Mouse (Mus musculus) embryo, embryonic 10.5 days (tissue): ENCODE results near the gene Spaca4.

Experiments used
- DNase-seq: peaks from one replicate; pipeline ENCODE4 v3.0.0-alpha.2; 2015; ENCODE audit warnings: low spot score

Gene Spaca4

DNA sequence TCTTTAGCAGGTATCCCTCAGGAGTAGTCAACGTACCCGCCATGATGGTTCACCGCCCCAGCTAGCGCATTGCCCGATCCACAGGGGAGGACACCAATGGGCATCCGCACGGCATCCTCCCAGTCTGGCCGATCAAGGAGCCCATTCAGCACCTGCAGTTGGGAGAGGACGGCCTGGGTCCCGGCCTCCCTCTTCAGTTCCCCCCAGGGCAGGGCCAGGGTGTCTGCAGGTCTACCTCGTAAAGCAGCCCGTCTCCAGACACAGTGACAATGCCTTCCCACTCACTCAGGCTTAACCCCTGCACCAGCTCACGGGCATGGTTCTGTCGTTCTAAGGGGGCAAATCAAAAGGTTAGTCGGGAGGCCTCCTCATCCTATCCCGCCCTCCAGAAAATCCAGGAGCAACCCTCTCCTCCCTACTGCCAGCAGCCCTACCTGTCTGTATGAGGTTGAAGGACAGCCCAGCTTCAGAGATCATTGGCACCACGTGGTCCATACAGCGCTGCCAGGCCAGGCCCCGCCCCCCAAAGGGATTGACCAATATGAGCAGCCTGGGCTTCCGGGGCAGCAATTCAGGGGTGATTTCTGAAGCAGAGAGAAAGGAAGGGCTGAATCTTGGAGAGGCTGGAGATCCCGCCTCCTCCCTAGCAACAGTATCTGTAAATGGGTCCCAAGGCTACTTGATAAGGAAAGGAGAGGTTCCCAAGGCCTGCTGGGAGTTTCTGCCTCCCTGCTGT lies 13.4 kb downstream of the Spaca4 start:
- DNase-seq = no peak

DNA sequence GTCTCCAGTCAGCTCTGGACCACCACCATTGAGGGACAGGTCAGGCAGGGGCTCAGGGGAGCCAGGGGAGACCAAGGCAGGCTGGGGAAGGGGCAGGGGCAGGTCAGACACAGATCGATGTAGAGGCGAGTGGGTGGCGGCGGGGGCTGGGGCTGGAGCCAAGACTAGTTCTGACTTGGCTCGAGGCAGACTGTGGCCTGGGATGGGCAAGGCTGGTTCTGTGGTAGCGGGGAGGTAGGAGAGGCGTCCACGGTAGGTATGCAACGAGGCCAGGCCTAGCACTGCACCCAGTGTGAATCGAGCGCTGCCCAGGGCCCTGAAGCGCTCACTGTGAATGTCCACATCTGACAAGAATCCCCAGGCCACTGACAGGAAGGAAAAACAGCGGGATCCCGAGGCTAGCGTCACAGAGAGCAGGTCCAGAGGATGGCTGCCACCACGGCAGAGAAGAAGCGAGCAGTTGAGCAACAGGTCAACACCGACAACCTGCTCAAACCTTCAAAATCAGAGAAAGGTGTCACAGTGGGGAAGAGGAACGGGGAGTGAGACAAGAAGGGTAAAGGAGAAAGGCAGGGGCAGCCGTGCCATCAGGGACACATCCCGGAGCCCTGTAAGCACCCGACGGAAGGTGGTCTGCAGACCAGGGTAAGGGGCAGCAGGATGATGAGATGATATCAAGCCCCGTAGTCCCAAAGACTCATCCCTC lies 14.1 kb downstream of the Spaca4 start:
- no peak for DNase-seq

DNA sequence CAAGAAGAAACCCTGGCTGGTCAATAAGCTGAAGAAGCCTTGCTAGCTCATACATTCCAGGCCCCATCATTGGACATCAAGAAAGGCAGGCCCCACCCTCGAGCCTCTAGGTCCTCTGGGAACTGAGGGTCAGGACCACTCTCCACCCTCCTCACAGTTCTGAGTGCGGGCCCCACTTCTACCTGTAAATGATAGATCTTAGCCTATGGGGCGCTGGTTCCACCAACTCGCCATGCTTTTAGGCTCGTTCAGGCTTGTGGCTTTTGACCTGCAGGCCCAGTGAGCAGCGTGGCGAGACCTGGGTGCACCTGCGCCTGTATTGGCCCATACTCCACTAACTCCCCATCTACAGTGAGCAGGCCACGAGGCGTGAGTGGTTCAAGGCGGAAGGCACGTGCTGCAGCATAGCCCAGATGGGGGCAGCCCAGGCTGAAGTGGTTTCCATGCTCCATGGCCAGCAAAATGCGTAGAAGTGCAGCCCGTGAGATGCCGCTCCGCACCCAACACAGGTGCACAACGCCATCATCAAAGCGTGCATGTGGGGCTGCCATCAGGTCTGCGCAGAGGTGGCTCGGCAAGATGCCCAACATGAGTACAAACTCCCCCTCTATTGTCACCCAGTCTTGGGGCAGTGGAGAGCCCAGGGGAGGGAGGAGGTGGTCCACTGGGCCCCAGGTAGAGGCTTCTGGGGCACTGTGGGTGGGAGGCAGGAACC lies 15.0 kb downstream of the Spaca4 start:
- DNase-seq = no peak

DNA sequence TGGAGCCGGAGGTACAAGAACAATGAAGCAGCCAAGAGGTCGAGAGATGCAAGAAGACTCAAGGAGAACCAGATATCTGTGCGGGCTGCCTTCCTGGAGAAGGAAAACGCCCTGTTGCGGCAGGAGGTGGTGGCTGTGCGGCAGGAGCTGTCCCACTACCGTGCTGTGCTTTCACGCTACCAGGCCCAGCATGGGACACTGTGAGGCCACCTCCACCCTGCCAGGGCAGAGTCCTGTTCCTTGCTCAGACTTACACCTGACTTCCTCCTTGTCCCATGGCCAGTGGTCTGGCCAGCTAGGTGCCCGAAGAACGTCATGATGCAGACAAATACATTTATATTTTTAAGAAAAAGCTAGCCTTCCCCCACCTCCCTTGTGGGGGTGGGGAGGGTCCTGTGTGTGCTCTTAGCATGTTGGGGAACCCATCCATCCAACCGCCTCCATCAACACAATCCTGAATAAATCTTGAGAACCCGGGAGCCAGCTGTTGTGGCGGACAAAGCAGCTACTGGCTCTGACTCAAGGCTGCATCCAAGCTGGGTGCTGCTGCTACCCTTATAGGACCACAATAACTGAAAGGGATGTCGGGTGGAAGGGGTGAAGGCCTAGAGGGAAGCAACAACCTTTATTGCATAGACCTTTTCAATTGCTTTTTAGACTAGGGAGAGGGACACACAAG lies 15.8 kb downstream of the Spaca4 start:
- DNase-seq = no peak

DNA sequence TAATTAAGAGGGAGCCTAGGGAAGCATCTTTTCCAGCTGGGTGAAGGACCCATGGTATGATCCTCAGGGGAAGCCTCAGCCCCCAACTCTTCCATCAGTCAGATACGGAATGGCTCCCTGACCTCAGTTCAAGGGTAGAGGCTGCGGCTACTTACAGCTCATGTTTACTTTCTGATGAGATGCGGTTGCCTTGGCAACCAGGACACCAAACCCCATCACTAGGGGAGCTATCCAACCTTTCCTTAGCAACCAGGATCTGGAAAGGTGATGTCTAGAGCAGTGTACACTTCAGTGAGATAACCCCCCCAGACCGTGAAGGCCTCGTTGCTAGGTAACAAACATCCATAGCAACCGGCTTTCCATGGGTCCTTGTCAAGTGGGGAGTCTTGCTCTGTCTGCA lies 16.6 kb downstream of the Spaca4 start:
- peak; percentile 76 for DNase-seq

DNA sequence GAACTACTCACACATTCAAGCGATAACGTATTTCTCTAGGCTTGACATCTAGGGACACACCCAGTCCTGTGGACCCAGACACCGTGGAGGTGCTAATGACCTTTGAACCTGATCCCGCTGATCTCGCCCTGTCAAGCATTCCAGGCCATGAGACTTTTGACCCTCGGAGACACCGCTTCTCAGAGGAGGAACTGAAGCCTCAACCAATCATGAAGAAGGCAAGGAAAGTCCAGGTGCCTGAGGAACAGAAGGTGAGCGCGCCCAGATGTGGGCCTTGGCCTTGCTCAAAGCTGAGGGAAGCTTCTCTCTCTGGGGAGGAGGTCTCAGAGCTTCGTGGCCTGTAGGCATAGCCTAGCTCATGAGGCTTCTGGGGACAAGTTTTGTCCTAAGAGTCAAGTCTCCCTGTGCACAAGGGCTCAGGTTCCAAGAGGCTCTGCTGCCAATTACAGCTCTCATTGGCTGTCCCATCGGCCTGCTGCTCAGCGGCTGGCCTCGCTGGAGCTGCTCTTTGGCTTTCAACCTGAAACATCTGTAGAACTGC lies 17.3 kb downstream of the Spaca4 start:
- DNase-seq = no peak

DNA sequence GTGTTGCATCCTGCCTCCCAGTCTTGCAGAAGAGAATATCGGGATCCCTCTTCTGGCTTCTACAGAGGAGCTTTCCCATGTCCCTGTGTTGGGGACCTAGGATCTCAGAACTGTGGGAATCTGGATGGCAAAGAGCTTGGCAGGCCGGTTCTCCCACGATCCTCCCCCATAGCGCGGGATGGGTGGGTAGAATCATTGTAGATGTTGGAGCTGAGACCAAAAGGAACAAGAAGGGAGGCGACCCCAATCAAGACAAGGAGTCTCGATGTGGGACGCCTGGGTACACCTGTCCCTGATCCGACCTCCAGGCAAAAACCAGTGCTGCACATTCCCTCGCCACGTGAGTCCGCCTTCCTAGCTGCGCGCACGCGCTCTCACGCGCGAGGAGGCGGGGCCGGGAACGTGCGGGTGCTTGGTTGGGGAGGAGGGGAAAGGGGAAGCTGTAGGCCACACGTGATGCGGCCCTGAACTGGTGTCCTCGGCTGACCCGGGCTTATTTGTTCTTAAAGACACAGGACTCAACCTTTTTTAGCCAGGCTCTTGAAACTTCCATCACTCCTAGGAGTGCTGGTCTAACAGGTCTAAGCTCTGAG lies 18.1 kb downstream of the Spaca4 start:
- DNase-seq = peak; percentile 92

DNA sequence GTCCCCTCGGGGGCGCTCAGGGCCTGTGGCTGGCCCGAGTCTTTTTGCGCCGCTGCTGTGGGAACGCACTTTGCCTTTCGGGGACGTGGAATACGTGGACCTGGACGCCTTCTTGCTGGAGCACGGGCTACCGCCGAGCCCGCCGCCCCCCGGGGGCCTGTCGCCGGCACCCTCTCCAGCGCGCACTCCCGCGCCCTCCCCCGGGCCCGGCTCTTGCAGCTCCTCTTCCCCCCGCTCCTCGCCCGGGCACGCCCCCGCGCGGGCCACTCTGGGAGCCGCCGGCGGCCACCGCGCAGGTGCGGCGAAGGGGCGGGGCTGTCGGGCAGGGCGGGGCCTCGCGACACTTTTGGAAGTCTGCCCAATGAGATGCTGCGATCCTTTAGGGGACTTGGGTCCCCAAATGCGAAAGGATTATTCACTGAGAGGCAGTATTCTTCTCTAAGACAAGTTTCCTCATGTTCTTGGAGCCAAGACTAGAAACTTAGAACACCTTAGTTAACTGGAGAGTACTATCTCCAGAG lies 18.8 kb downstream of the Spaca4 start:
- DNase-seq = peak; percentile 86

DNA sequence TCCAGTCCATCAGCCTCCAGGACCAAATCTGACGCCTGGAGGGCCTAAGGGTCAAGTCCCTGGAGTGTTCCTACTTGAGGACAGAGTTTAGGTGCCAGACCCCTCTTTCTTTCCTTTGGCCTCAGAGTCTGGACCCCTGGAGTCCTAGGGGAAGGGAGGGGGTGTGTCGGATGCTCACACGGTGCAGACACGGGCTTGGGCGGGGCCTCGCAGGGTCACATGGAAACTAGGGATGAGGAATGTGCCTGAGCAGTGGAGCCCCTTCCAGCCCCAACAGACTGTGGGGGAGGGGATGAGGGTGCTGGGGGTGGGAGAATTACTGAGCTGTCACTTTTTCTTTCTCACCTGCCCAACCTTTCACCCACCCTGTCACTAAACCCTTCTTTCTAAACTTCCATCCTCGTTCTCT lies 19.7 kb downstream of the Spaca4 start:
- peak; percentile 80 for DNase-seq

DNA sequence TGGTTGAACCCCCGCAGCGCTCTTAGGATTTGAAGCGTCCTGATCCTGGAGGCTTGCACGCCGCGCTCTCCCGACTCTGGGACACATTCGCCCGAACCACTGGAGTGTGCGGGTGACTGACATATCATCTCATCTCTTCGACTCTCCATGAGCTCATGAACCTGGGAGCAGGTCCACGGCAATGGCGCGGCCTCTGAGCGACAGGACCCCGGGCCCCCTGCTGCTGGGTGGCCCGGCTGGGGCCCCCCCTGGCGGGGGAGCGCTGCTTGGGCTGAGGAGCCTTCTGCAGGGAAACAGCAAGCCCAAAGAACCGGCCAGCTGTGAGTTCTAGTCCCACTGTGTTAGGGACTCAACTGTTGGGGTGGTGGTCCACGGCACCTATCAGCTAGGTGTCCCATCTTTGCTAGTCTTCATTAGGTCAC lies 20.2 kb downstream of the Spaca4 start:
- no peak for DNase-seq

DNA sequence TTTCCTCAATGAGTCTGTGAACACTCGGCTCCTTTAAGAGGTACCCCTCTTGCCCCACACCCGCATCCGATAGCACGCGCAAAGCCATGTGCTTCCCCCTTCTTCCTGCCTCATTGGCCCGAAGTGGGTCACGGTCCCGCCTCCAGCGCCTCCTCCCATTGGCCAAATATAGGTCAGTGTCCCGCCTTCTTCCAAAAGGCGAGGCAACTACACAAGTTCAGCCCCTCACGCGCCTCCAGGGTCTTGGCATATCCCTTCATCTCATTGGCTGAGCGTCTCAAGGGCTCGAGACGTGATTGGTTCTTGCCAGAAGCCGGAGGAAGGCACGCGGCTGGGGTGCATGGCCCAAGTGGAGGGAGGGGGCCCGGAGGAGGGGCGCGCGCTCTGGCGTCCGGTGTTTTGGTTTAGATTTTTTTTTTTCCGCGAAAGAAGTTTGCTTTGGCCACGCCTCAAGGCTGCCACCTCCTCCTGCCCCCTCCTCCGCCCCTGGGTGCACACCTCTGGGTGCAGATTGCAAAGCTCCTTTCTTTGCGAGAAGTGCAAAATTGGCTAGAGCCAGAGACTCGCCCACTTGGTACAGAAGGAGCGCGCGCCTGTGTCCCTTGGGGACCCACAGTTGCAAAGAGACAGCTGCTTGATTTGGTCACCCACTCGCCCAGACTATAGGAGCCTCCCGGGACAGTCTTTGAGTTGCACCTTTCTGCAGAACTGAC lies 20.7 kb downstream of the Spaca4 start, which contains the start of gene Dbp:
TSS of gene Dbp (plus strand) at position 359 of the 713 bp plus-strand sequence.
- DNase-seq = peak; percentile 100

DNA sequence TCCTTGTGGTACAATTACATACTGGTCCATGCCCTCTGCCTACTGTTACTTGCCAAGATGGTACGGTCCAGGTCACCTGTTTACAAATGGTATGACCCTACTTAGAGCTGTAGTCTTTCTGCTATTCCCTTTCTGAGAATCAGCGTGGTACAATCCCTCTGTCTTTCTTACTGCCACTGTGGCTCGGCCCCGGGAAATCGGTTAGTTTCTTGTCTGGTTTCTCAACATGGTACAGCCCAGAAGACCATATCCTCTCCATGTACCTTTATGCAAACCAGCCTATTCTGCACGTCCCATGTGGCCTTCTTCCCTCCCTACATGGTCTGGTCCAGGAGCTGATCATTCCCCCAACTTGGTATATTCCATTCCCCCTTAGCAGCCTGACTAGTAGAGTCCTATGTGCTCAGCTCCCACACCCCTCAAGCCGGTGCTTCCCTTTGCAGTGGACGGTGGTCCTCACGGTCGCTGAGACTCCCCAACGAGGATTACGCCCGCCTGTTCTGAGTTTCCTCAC lies 21.5 kb downstream of the Spaca4 start:
- DNase-seq = peak; percentile 88

DNA sequence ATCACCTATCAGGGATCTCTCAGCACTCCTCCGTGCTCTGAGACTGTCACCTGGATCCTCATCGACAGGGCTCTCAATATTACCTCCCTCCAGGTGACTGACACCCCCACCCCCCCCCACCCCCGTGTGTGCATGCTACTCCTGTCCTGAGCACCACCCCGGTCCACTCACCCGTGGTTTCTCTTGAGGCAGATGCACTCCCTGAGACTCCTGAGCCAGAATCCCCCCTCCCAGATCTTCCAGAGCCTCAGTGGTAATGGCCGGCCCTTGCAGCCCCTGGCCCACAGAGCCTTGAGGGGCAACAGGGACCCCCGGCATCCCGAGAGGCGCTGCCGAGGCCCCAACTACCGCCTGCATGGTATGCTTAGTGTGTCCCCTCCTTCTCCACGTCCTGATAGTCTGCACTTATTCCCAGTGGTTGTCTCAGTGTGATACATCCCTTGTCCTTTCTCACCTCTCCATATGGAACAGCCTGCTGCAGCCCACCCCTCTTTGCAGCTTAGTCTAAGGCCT lies 22.0 kb downstream of the Spaca4 start:
- no peak for DNase-seq

DNA sequence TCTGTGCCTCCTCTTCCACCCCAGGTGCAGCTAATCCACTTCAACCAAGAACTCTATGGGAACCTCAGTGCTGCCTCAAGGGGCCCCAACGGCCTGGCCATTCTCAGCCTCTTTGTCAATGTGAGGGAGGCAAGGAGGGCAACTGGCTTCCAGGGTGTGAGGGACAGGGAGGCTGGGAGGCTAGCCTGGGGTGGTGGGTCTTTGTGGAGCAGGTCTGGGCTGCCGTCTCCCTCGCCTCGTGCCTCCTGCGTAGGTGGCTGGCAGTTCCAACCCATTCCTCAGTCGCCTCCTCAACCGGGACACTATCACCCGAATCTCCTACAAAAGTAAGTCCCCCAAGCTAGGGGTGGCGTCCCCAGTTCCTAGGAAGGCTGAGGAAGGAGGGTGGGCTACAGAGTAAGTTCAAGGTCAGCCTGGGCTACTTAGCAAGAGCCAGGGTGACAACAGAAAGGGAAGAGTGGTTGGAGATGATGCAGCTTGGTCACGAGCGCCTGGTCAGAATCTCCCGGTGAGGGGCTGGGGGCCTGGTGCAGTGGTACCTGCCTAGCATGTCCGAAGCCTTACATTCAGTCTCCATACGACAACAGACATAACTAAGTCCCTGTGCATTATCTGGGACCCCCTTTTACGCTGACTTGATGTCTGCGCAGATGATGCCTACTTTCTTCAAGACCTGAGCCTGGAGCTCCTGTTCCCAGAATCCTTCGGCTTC lies 22.6 kb downstream of the Spaca4 start:
- DNase-seq = no peak

DNA sequence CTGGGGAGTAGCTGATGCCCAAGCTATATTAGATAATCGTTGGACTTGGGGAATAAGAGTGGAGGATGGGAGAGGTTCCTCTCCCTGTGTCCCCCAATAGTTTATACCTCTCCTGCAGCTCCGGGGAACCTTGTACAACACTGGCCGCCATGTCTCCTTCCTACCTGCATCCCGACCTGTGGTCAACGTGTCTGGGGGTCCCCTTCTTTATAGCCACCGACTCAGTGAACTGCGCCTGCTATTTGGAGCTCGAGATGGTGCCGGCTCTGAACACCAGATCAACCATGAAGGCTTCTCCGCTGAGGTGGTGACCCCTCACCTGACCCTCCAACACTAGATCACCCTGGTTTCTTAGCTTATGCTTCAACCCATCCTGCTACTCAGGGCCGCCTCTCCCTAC lies 23.3 kb downstream of the Spaca4 start:
- DNase-seq = no peak

DNA sequence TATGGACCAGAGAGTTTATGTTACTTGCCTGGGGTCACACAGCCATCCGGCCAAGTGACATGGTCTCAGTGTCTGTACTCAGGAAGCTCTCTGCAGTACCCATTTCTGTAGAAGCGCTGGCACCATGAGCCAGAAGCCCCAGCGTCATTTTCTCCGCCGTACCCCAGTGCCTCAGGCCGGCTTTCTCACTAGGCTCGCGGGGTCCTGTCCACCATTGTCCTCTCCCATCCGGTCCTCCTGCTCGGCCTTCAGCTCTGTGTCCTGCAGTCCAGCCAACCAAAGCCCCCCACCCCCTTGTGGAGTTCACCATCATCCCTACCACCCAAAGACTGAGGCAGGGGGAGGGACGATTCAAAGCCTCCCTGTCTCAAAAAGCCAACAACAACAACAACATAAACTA lies 24.0 kb downstream of the Spaca4 start:
- no peak for DNase-seq

DNA sequence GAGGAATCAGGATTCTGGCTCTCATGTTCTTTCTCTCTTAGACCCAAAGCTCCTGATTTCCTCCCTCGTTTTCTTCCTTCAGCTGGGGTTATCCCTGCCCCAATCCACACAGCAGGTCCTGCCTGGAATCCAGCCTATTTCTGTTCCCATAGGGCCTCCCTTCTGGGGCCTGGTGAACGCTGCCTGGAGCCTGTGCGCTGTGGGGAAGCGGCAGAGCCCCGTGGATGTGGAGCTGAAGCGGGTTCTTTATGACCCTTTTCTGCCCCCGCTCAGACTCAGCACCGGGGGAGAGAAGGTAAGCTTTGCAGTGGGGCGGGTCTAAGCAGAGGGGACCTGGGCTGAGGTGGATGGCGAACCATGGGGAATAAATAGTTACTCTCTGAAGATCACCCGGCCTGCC lies 24.5 kb downstream of the Spaca4 start:
- DNase-seq = no peak

DNA sequence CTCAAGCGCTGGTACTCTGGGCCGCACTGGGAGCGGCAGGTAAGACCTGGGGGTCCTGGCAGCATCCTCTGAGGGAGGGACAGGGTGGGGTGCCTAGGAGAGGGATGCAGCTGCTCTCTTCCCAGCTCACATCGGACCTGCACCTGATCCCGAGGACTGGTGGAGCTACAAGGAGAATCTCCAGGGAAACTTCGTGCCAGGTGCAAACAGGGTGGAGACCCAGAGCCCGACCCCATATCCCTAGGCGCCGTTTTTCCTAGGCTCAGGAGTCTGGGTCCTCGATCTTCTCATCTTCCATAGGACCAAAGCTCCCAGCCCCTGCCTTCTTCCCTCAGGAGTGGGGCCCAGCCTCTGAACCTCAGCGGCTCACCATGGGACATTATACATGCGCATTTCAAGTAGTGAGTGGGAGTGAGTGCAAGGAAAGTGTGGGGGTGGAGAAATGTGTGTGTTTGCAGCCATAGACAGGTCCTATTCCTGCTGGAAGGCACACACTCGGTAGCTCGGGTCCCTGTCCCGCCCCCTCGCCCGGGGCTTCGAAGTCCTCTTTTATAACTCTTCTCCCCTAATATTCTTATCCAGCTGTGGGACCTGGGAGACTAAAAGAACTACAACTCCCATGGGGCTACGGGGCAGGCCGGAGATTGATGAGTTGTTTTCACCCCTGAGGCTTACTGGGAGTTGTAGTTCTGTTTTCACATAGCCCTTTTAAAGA lies 25.2 kb downstream of the Spaca4 start:
- DNase-seq = peak; percentile 93

DNA sequence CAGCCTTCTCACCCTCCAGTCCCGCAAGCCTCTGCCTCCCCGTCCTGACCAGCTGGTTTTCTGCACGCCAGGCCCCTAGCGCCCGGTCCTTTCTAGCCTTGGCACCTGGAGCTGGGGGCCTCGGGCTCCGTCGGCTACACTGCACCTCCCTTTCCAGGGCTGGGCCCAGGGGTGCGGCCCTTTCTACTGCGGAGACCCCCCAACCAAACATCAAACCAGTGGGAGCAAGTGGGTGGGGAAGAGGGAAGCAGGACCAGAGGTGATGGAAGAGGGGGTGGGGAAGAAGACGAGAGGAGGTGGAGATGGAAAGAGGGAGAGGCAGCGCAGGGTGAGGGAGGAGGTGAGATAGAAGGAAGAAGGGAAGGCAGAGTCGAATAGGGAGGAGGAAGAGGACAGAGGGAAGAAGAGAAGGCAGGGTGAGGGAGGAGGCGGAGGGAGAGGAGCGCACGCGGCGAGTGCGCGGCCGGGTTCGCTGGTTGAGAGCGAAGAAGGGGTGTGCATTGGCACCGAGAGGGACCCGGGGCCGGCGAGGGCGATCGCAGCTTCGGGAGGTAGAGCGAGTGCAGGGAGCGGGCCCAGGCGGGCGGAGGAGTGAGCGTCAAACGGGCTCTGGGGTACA lies 26.0 kb downstream of the Spaca4 start, which contains the start of gene Car11:
TSS of gene Car11 (plus strand) at position 321 of the 619 bp plus-strand sequence.
- DNase-seq = no peak
